Mouse (Mus musculus) Patski (cell line): ENCODE results near the gene Islr2. TPM values are rescaled to one million over a fixed set of nuclear protein-coding genes. Genes with fewer than 3 reads are reported as not detected.
A peak's percentile ranks its signal among the peaks of the same experiment; 100 is the strongest.

Source experiments
- ATAC-seq: fragments of 100-300 bp; one replicate; pipeline ENCODE4 v1.8.0; 2021
- CTCF ChIA-PET: fragments of 350-600 bp; sonication (Branson Sonifier 250); formaldehyde crosslinking; loops from one replicate; lab custom pipeline; 2022; ENCODE audit warnings: inconsistent platforms; lab: Charles Lee
- POLR2A ChIA-PET: fragments of 350-600 bp; sonication (Branson Sonifier 250); formaldehyde crosslinking; loops from one replicate; lab custom pipeline; 2022; ENCODE audit warnings: antibody characterized with exemption, inconsistent platforms; lab: Charles Lee
- DNase-seq: peaks from one replicate; pipeline ENCODE4 v3.0.0-alpha.2; 2011; ENCODE audit warnings: low read depth, low spot score
- H3K27me3 ChIP-seq: fragments of 371-371 bp; one replicate; pipeline ENCODE4 v1.5.1; 2021
- CTCF ChIP-seq: fragments of 100-300 bp; IDR thresholded peaks from one replicate; pipeline ENCODE4 v1.5.1; 2021
- in situ Hi-C: fragments of 300-500 bp; cut with MboI; formaldehyde crosslinking; loops from 3 replicates; pipeline ENCODE4 v1.11.1; 2018; ENCODE audit warnings: low pct_unique_long_range_greater_than_20kb, mixed read lengths
- polyA plus RNA-seq: library from polyadenylated mRNA; unstranded; gene quantifications from one replicate; pipeline ENCODE4 v1.2.3, GENCODE M21; 2021

Islr2 gene
- polyA plus RNA-seq, 1 experiment from 2014 or later, result 2.1 TPM

- no peak for TF ChIP-seq CTCF
- ATAC-seq (no peak), DNase-seq (no peak)
- CTCF ChIA-PET, result interaction anchor here (1.1 to 1.8 kb wide), 3 partner anchors 14 to 103 kb away, joined by 3 to 4 read pairs (median 4); no protein-coding TSS in a partner anchor
- H3K27me3 ChIP-seq, result no peaks in the 10 kb centered on the region
- in situ Hi-C loops, result no loop called here
- POLR2A ChIA-PET, result interaction anchor here (0.8 kb wide), 1 partner anchor 39 kb away, joined by 4 read pairs; no protein-coding TSS in a partner anchor
Observed at GRCm38 (mm10) chr9:58156819-58157560, 47.1 kb downstream of the Islr2 start.

- in situ Hi-C loops, result no loop called here
- POLR2A ChIA-PET, result interaction anchor here (0.7 to 0.9 kb wide), 2 partner anchors 8 to 18 kb away, joined by 3 read pairs; no protein-coding TSS in a partner anchor
- ATAC-seq, result no peak
- no peaks in the 10 kb centered on the region for H3K27me3 ChIP-seq
- no peak for DNase-seq
- no peak for TF ChIP-seq CTCF
- CTCF ChIA-PET, result no interaction called here
Observed at GRCm38 (mm10) chr9:58155366-58155765, 48.8 kb downstream of the Islr2 start.

DNA sequence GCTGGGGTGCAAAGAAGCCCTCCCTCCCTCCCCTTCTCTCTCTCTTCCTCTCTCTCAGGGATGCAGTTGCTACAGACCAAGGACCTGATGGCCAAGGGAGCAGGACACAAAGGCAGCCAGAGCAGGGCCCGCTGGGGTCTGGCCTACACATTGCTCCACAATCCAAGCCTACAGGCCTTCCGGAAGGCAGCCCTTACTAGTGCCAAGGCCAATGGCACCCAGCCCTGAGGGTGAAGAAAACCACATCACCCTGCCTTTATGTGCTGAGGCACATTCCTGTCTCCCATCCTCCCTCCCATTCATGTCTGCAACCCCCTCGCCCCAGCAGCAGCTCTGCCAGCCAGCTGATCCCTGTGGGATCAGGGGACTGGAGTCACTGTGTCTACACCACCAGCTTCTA is 51.0 kb downstream of the Islr2 start:
- no peak for TF ChIP-seq CTCF
- in situ Hi-C loops, result no loop called here
- POLR2A ChIA-PET, result interaction anchor here (1.0 to 1.5 kb wide), 3 partner anchors 9 to 21 kb away, joined by 3 to 6 read pairs (median 3); no protein-coding TSS in a partner anchor

DNA sequence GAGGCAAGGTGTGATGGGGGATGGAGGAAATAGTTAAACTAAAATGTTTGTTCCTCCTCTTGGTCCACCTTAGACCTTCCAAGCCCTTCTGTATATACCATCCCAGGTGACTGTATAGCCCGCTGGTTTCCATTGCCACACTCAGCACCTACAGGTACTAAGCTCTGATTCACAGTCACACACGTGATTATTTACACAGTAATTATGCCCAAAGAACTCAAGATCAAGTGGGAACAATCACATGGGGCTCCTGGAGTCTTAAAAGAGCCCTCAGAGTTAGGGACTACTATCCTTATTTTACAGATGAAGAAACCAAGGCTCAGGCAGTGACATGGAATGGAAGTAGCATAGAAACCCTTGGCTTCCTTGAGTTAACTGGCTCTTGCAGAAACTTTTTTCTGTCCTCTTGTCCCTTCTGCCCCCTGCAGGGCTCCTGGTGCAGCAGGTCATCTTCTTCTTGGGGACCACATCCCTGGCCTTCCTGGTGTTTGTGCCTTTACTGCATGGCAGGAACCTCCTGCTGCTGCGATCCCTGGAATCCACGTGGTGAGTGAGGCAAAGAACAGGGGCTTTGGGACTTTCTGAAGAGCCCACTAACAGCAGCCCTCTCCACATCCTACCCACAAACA is 53.3 kb downstream of the Islr2 start:
- ATAC-seq (no peak), DNase-seq (no peak)
- ChIA-PET POLR2A (no interaction called here), CTCF (no interaction called here)
- TF ChIP-seq CTCF, result no peak
- in situ Hi-C loops, result no loop called here
- H3K27me3 ChIP-seq, result no peaks in the 10 kb centered on the region

More for the DNA sequence above, 51.0 kb downstream of the Islr2 start:
- ATAC-seq (peak; percentile 54), DNase-seq (no peak)
- H3K27me3 ChIP-seq, result no peaks in the 10 kb centered on the region
- CTCF ChIA-PET, result interaction anchor here (0.7 to 0.9 kb wide), 2 partner anchors 8 to 15 kb away, joined by 3 to 4 read pairs; no protein-coding TSS in a partner anchor

DNA sequence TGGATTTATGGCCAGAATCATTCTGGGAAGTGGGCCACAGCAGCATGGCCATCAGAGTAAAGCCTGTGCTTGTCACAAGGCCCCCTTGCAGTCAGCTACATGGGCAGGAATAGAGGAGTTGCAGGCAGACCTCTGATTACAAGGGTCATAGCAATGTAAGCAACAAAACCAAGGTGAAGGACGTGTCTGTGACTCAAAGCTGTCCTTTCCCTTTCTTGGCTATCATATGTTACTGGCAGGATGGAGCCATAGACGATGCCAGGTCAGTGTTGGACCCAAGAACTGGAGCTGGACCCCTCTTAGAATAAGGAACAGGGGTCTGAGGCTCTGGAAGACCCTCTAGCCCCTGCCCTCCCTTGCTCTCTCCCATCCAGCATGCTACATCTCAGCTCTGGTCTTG is 55.3 kb downstream of the Islr2 start:
- ChIA-PET CTCF (no interaction called here), POLR2A (interaction anchor here (0.5 to 1.0 kb wide), 2 partner anchors 55 to 68 kb away, joined by 3 read pairs; no protein-coding TSS in a partner anchor)
- no peak for TF ChIP-seq CTCF
- DNase-seq, result no peak
- no peak for ATAC-seq
- in situ Hi-C loops, result no loop called here
- no peaks in the 10 kb centered on the region for H3K27me3 ChIP-seq

Other genes starting within 250 kb of the Islr2 start
- gene Cyp11a1, start 197.9 kb downstream of the Islr2 start, polyA plus RNA-seq, result 0.13 TPM
- gene Stra6, start 140.5 kb downstream of the Islr2 start, polyA plus RNA-seq, result 52.4 TPM
- 0.60 TPM for gene Ccdc33, start 85.5 kb downstream of the Islr2 start, polyA plus RNA-seq
- 39.6 TPM for gene Islr, start within 50 bp of the Islr2 start, polyA plus RNA-seq
- 37.8 TPM for gene Pml, start 45.5 kb upstream of the Islr2 start, polyA plus RNA-seq
- 45.8 TPM for gene Stoml1, start 48.8 kb upstream of the Islr2 start, polyA plus RNA-seq
- 139 TPM for gene Loxl1, start 108.9 kb upstream of the Islr2 start, polyA plus RNA-seq
- gene Tbc1d21, start 166.1 kb upstream of the Islr2 start, polyA plus RNA-seq, result not detected